Mouse (Mus musculus) spleen, adult 2 months (tissue): Measurements from ENCODE around the gene Izumo4.

Experiments used
- CTCF ChIP-seq: fragments of 200-500 bp; IDR thresholded peaks from 2 replicates; pipeline ENCODE4 v1.5.1; 2011; ENCODE audit warnings: mild to moderate bottlenecking, inconsistent platforms; ENCODE audit not compliant: insufficient read depth, insufficient read length, insufficient replicate concordance; ENCODE audit errors: extremely low read depth
- POLR2A ChIP-seq: fragments of 200-500 bp; IDR thresholded peaks from 2 replicates; pipeline ENCODE4 v1.6.1; 2011; ENCODE audit warnings: low read depth, low read length, inconsistent platforms

GRCm38 (mm10) chr10:80717281-80717680 lies 15.3 kb downstream of the Izumo4 start:
- no peak for TF ChIP-seq POLR2A
- TF ChIP-seq CTCF: no peak
